Mouse (Mus musculus) neural tube, embryonic 15.5 days (tissue): ENCODE measurements around the gene Rab3a. TPM values are rescaled to one million over a fixed set of nuclear protein-coding genes. Genes with fewer than 3 reads are reported as not detected.

Experiments
- ATAC-seq: fragments of 200-750 bp; cut with Nextera tagmentation; 2 replicates; pipeline ENCODE4 v1.8.0; 2017; ENCODE audit warnings: mild to moderate bottlenecking, moderate TSS enrichment, moderate library complexity; ENCODE audit not compliant: low FRiP score
- H3K27ac ChIP-seq: fragments of 300-500 bp; sonication (generic); replicated peaks from 2 replicates; pipeline ENCODE4 v1.5.1; 2015; ENCODE audit warnings: mild to moderate bottlenecking, inconsistent platforms
- H3K27me3 ChIP-seq: fragments of 300-500 bp; sonication (generic); replicated peaks from 2 replicates; pipeline ENCODE4 v1.6.1; 2015; ENCODE audit warnings: inconsistent platforms
- H3K36me3 ChIP-seq: fragments of 300-500 bp; sonication (generic); 2 replicates; pipeline ENCODE4 v1.6.1; 2015; ENCODE audit warnings: inconsistent platforms
- H3K4me1 ChIP-seq: fragments of 300-500 bp; sonication (generic); 2 replicates; pipeline ENCODE4 v1.6.1; 2015; ENCODE audit warnings: inconsistent platforms
- H3K4me2 ChIP-seq: fragments of 300-500 bp; sonication (generic); 2 replicates; pipeline ENCODE4 v1.6.1; 2015; ENCODE audit warnings: inconsistent platforms, mild to moderate bottlenecking, moderate library complexity
- H3K4me3 ChIP-seq: fragments of 300-500 bp; sonication (generic); replicated peaks from 2 replicates; pipeline ENCODE4 v1.5.1; 2015; ENCODE audit warnings: mild to moderate bottlenecking, inconsistent platforms
- H3K9ac ChIP-seq: fragments of 300-500 bp; sonication (generic); replicated peaks from 2 replicates; pipeline ENCODE4 v1.6.1; 2015; ENCODE audit warnings: mild to moderate bottlenecking, inconsistent platforms
- H3K9me3 ChIP-seq: fragments of 300-500 bp; sonication (generic); replicated peaks from 2 replicates; pipeline ENCODE4 v1.6.1; 2016; ENCODE audit warnings: inconsistent platforms
- WGBS: fragments of 180-500 bp; shearing (Covaris S2); methylation state at CpG from one replicate; pipeline ENCODE4 v1.1.7; 2015; ENCODE audit warnings: mixed read lengths; 5-methylcytosine and 5-hydroxymethylcytosine counted together
- polyA plus RNA-seq: library from polyadenylated mRNA; unstranded; fragments of >200 nt; fragmentation: Nextera tagmentation; extraction: Ambion mirVana; gene quantifications from 2 replicates; pipeline ENCODE4 v1.2.1, GENCODE M21; 2015

The Rab3a gene
- polyA plus RNA-seq, 1 experiment from 2014 or later, result 627 TPM

DNA sequence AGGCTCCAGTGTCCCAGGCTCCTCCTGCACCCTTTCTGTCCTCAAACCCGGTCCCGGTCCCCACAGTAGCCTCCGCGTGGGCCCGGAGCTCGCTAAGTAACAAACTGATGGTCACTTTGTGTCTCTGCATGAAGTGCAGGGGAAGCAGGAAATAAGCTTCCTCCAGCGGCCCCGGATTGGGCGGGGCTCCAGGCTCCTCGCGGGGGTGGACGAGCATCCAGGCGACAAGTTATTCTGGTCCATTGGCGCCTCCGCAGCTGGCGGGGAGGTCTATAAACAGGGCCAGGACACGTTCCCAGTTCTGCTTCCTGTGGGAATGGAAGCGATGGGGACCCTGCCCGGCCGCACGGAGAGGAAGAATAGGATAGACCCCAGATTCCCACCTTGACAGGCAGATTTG lies 1.3 kb upstream of the Rab3a start:
- Histone ChIP-seq H3K27me3 (peaks cover 19% of the 10 kb centered on the region), H3K9me3 (no peaks in the 10 kb centered on the region), H3K36me3 (peaks cover 24% of the 10 kb centered on the region), H3K9ac (0 out of 2 replicates have a peak overlapping the region, but pooled peaks have one; percentile 18), H3K4me3 (no peak overlapping the region), H3K4me2 (peak overlapping the region; percentile 9), H3K27ac (0 out of 2 replicates have a peak overlapping the region, but pooled peaks have one; percentile 92), H3K4me1 (peaks cover 38% of the 10 kb centered on the region)
- no peak for ATAC-seq
- WGBS, result 33% methylated on average over 21 of the region's 21 CpGs

DNA sequence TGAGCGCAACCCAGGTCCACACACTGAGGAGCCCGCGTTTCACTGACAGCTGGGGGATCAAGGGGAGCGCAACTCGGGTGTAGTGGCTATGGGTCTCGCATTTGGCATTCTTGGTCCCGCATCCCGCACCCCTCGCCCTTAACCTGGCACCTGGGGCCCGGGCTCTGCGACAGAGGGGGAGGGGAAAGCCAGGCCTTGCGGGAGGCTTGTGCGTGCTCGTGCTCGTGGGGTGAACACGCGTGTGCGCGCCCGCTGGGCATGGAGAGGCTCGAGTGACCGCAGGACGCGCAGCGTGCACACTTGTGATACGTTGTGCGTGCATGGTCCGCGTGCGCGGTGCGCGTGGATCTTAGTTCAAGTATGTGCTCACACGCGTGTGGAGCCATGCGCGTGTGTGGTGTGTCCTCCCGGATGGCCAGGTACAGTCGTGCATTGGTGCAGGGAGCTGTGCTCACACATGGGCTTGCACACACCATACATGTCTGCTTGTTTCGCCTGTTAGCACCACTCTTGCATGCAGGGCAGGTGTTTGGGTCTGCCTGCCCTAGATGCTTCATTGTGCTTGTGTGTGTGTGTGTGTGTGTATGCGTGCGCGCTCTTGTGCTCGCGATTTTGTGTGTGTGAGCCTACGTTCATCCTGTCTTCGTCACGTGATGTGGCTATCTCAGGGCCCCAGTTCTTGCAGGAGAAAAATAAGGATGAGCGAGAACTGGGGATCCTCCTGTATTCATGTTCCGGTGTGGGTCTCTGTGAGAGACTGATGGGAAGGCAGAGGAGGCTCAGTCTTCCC lies 587 bp downstream of the Rab3a start:
- Histone ChIP-seq H3K9ac (peak overlapping the region; percentile 78), H3K36me3 (peaks cover 32% of the 10 kb centered on the region), H3K27ac (peak overlapping the region; percentile 92), H3K9me3 (no peaks in the 10 kb centered on the region), H3K4me3 (peak overlapping the region; percentile 69), H3K4me2 (peak overlapping the region; percentile 73), H3K4me1 (peaks cover 54% of the 10 kb centered on the region), H3K27me3 (0 out of 2 replicates have a peak, but pooled peaks cover under 1% of the 10 kb centered on the region)
- WGBS, result 10% methylated on average over 50 of the region's 50 CpGs
- peak; percentile 69 for ATAC-seq

DNA sequence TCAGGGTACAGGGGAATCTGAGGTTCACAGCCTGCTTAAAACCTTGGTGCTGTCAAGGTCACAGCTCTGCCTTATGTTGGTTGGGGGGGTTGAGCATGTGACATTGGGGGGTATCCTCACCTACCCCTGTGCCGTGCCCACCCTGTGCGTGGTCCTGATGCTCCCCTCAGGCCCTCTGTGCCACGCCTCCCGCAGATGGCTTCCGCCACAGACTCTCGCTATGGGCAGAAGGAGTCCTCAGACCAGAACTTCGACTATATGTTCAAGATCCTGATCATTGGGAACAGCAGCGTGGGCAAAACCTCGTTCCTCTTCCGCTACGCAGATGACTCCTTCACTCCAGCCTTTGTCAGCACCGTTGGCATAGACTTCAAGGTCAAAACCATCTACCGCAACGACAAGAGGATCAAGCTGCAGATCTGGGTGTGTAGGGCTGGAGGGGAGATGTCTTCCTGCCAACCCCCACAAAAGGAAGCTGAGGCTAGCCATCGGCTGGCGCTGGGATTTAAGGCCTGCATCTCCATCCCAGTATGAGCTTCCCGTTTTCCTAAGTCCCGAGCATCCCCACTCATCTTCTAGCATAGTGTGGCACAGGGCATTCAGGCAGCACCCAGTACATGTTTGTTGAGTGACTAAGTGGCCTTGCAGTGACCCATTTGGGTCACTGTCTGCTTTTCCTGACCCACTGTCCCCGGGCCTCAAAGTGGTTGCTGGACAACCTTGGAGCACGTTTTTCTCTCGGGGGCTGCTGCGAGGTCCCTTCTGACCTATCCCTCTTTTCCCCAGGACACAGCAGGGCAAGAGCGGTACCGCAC lies 1.4 kb downstream of the Rab3a start:
- peak overlapping the region; percentile 73 for H3K4me2 ChIP-seq
- H3K9ac ChIP-seq, result peak overlapping the region; percentile 78
- no peak for ATAC-seq
- 81% methylated on average over 24 of the region's 24 CpGs for WGBS
- peak overlapping the region; percentile 92 for H3K27ac ChIP-seq
- peaks cover 32% of the 10 kb centered on the region for H3K36me3 ChIP-seq
- no peaks in the 10 kb centered on the region for H3K9me3 ChIP-seq
- H3K4me3 ChIP-seq, result peak overlapping the region; percentile 69
- H3K27me3 ChIP-seq, result no peaks in the 10 kb centered on the region
- H3K4me1 ChIP-seq, result peaks cover 59% of the 10 kb centered on the region

DNA sequence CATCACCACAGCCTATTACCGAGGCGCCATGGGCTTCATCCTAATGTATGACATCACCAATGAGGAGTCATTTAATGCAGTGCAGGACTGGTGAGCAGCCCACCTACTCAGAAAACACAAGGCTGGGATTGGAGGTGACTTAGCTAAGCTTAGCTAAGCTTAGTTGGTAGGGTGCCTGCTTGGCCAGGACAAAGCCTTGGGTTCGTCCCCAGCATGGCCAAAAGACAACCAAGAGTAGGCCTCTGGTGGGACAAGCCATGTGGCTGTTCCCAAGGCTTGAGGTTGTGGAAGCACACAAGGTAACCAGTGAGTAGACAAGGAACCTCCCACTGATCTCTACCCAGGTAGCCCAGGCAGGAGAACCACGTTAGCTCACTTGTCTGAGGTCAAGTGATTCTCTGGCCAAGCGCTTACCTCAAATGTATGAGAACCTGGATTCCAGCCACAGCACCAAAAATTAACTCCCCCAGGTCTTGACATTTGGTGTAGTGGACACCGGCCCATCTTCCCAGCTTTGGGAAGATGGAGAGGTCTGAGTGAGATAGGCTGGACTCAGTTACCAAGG lies 2.1 kb downstream of the Rab3a start:
- Histone ChIP-seq H3K9ac (no peak overlapping the region), H3K4me2 (no peak overlapping the region), H3K36me3 (peaks cover 32% of the 10 kb centered on the region), H3K9me3 (no peaks in the 10 kb centered on the region), H3K27me3 (no peaks in the 10 kb centered on the region), H3K4me3 (peak overlapping the region; percentile 69; the same call in 1 of the 2 replicates), H3K4me1 (peaks cover 65% of the 10 kb centered on the region), H3K27ac (no peak overlapping the region)
- WGBS, result 93% methylated on average over 6 of the region's 6 CpGs
- ATAC-seq, result no peak

DNA sequence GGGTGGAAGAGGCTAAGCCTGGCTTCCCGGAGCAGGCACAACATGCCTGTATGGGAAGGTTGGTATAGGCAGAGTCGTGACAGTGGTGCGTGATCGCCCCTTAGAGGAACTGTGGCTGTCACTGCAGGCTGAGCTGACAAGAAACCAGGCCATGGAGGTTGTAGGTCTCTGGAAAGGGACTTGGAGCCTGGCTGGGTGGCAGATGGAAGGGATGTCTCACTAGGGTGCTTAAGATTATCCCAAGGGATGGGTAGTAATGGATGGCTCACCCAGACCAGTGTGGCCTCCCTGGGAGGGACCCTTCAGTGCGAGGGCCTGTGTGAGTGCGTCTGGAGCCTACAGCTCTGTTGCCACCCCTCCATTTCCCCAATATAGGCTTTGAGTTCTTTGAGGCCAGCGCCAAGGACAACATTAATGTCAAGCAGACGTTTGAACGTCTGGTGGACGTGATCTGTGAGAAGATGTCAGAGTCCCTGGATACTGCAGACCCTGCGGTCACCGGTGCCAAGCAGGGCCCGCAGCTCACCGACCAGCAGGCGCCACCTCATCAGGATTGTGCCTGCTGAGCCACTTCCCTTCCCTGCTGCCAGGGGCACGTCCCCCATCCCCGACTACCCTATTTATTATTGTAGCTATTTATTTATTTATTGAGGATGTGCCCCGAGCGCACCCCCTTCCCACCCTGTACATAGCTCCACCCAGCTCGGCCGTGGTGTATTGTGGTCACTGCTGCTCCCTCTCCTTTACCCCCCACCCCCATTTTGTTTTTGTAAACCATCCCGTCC lies 3.2 kb downstream of the Rab3a start:
- WGBS, result 61% methylated on average over 22 of the region's 22 CpGs
- ATAC-seq, result no peak
- Histone ChIP-seq H3K9me3 (no peaks in the 10 kb centered on the region), H3K4me1 (peaks cover 66% of the 10 kb centered on the region), H3K4me3 (no peak overlapping the region), H3K36me3 (peaks cover 32% of the 10 kb centered on the region), H3K27me3 (no peaks in the 10 kb centered on the region), H3K27ac (0 out of 2 replicates have a peak overlapping the region, but pooled peaks have one; percentile 19), H3K9ac (peak overlapping the region; percentile 0; the same call in 1 of the 2 replicates), H3K4me2 (no peak overlapping the region)

DNA sequence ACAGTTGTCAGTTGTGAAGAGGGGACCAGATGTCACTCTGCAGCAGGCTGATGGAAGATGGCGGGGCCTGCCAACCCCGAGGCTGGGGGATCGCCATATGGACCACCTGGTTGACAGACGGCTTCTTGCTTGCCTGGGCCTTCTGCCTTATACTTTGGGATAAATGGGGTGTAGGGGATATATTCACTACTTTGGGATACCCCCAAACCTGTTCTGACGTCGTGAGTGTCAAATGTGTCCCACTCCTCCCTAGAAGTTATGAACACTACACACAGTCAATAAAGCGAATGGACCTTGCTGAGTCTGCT lies 3.8 kb downstream of the Rab3a start:
- Histone ChIP-seq H3K9me3 (no peaks in the 10 kb centered on the region), H3K36me3 (peaks cover 32% of the 10 kb centered on the region), H3K9ac (no peak overlapping the region), H3K27ac (no peak overlapping the region), H3K4me3 (no peak overlapping the region), H3K27me3 (no peaks in the 10 kb centered on the region), H3K4me2 (no peak overlapping the region), H3K4me1 (peaks cover 62% of the 10 kb centered on the region)
- no peak for ATAC-seq
- WGBS, result 76% methylated on average over 7 of the region's 7 CpGs

DNA sequence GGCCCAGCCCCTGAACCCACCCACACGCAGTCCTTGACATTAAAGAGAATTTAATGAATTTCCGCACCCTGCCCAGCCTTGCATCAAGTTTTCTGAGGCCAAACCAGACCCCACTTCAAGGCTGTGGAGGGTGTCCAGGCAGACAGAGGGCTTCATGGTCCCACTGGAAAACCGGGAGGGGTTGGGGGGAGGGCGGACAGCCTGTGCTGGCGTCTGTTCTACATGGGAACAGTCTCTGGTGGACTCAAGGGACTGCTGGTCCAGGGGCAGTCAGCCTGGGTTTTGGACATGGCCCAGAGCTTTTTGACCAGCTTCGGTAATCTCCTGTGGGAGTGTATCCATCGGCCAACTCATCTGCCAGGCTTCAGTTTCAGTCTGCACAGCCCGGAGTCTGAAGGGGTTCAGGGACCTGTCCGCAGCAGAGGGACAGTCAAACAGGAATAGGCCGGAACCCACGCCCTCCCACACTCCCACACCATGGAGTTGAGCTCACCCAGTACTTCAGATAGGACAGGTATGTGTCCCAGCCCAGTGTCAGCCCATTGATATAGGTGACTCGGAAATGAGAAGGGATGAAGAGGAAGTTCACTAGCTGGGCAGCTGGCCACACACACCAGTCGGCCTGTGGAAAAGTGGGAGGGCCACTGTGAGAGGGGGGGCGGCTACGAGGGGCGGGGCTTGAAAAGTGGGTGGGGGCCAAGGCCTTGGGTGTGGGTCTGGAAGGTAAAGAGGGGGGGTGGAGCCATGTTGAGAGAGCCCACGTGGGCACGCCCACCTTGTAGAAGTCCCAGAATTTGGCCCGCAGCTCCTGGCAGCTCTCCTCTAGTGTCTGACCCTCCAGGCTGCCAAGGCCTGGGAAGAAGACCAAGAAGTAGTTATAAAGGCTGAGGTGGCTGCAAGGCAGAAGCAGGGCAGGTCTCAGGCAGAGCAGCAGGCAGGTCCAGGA lies 4.4 kb downstream of the Rab3a start:
- peaks cover 59% of the 10 kb centered on the region for H3K4me1 ChIP-seq
- H3K27ac ChIP-seq, result no peak overlapping the region; the same call in 1 of the 2 replicates
- ATAC-seq, result no peak
- no peaks in the 10 kb centered on the region for H3K27me3 ChIP-seq
- no peak overlapping the region for H3K4me3 ChIP-seq
- WGBS, result 66% methylated on average over 19 of the region's 19 CpGs
- H3K9ac ChIP-seq, result peak overlapping the region; percentile 84; the same call in 1 of the 2 replicates
- peaks cover 32% of the 10 kb centered on the region for H3K36me3 ChIP-seq
- H3K9me3 ChIP-seq, result no peaks in the 10 kb centered on the region
- peak overlapping the region; percentile 98 for H3K4me2 ChIP-seq

DNA sequence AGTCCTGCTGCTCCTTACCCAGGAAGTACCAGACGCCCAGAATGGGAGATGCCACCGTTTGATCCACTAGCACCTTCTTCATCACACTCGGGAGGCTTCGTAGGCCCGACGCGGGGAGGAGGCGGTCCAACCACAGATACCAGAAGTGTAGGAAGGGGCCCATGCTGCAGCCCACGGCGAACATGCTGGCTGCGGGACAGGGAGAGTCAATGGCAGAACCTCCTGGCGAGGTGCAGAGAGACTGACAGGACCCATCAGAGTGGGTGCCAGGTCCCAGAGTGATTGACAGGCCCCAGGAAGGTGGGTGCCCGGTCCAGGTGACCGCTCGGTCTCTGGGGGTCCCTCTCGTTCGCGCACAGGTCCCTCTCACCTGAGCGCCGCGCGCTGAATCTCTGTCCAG lies 5.9 kb downstream of the Rab3a start:
- Histone ChIP-seq H3K4me2 (peak overlapping the region; percentile 98), H3K4me1 (peaks cover 54% of the 10 kb centered on the region), H3K9ac (peak overlapping the region; percentile 84), H3K27me3 (no peaks in the 10 kb centered on the region), H3K4me3 (peak overlapping the region; percentile 75), H3K36me3 (peaks cover 32% of the 10 kb centered on the region), H3K9me3 (no peaks in the 10 kb centered on the region), H3K27ac (peak overlapping the region; percentile 85)
- WGBS, result under 1% methylated on average over 22 of the region's 22 CpGs
- ATAC-seq, result no peak

DNA sequence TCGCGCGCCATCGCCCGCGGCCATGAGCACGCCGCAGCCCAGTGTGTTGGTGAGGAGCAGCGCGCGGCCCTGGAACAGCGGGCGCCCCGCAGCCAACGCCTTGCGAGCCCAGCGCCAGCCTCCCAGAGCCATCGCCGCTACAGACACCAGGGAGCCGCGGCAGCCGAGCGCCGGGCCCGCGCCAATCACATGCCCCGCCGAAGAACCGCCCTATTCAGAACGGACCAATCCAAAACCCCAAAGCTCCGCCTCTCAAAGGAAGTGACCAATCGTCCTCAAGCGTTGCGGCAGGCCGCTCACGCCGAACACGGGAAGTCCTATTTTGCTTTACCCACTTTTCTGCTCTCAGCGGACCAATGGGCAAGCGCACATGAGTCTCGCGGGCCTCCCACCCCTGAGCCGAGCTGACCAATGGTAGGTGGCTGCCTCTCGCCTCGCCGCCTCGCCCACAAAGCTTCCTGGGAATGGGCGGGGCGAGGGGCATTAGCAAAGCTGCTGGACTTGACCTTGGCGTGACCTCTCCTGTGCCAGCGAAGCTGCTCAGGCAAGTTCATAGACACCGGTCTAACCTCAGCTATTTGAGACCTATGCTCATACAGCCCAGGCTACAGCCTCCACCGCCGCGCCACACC lies 6.4 kb downstream of the Rab3a start, which contains the start of gene Mpv17l2:
TSS of gene Mpv17l2 (minus strand) at position 172 of the 632 bp plus-strand sequence.
- H3K4me1 ChIP-seq, result peaks cover 52% of the 10 kb centered on the region
- H3K9ac ChIP-seq, result peak within 1 kb of the TSS; percentile 84
- under 1% methylated on average over 50 of the region's 55 CpGs for WGBS

DNA sequence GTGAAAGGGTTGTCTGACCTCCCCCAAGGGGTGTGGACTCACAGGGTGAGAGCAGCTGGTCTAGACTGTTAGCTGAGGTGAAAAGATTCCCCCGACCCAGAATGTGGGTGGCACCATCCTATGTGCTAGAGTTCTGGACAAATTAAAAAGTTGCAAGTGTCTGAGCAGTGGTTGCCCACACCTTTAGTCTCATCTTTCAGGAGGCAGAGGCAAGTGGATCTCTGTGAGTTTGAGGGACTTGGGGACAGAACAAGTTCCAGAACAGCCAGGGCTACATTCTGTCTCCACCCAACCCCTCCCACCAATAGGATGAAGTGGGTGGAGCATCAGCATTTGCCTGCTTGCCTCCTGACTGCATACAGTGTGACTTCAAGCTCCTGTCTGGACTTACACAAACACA lies 7.6 kb downstream of the Rab3a start:
- H3K4me2 ChIP-seq, result no peak overlapping the region
- H3K9me3 ChIP-seq, result no peaks in the 10 kb centered on the region
- H3K9ac ChIP-seq, result no peak overlapping the region
- H3K4me3 ChIP-seq, result no peak overlapping the region
- 91% methylated on average over 1 of the region's 1 CpGs for WGBS
- ATAC-seq, result no peak
- H3K27me3 ChIP-seq, result 0 out of 2 replicates have a peak, but pooled peaks cover 4% of the 10 kb centered on the region
- H3K36me3 ChIP-seq, result peaks cover 18% of the 10 kb centered on the region
- peaks cover 52% of the 10 kb centered on the region for H3K4me1 ChIP-seq
- no peak overlapping the region for H3K27ac ChIP-seq

More for the DNA sequence above, 6.4 kb downstream of the Rab3a start, which contains the start of gene Mpv17l2:
- Histone ChIP-seq H3K4me2 (peak within 1 kb of the TSS; percentile 98), H3K9me3 (no peaks in the 10 kb centered on the region), H3K36me3 (peaks cover 30% of the 10 kb centered on the region), H3K27ac (peak within 1 kb of the TSS; percentile 86), H3K4me3 (peak within 1 kb of the TSS; percentile 75), H3K27me3 (no peaks in the 10 kb centered on the region)
- ATAC-seq, result peak; percentile 95
